ENCODE assay signal across 13 mouse cellular contexts in genomic region chr15:56865035-56865804, GRCm38 (mm10).
DNase-seq lines count a peak whose midpoint lies in the region; ATAC-seq lines count a peak whose summit lies in the region.
"Had no signal": no experiment of that assay in that cellular context is flagged by ENCODE, and none has a peak within 500 bp of the region (broad histone marks: within the 10 kb centered on the region; RNA-seq: fewer than 3 reads in every experiment).

No protein-coding gene starts in this region.

- H3K4me1 ChIP-seq in embryonic facial prominence, embryonic 11.5 days (ENCODE audit: control insufficient read depth, insufficient read depth, low read length): no peaks in the 10 kb centered on the region
- H3K4me1 ChIP-seq in hindbrain, embryonic 11.5 days (replicated peaks; ENCODE audit: control insufficient read depth, insufficient read depth, low read length): peaks cover 2% of the 10 kb centered on the region; the same call in 1 of the 2 replicates
- H3K4me1 ChIP-seq in midbrain, embryonic 15.5 days: peaks cover 14% of the 10 kb centered on the region
- H3K4me1 ChIP-seq: liver, embryonic 15.5 days had no signal

- H3K9ac ChIP-seq in embryonic facial prominence, embryonic 11.5 days (replicated peaks; ENCODE audit: low read length): no peak overlapping the region
- no peak overlapping the region for H3K9ac ChIP-seq in hindbrain, embryonic 11.5 days (ENCODE audit: low read depth, low read length)
- H3K9ac ChIP-seq in midbrain, embryonic 15.5 days: no peak overlapping the region
- H3K9ac ChIP-seq: liver, embryonic 15.5 days had no signal

- no peak overlapping the region for H3K4me2 ChIP-seq in embryonic facial prominence, embryonic 11.5 days (ENCODE audit: low read depth, low read length)
- H3K4me2 ChIP-seq in hindbrain, embryonic 11.5 days (replicated peaks; ENCODE audit: low read depth, low read length): no peak overlapping the region
- H3K4me2 ChIP-seq in midbrain, embryonic 15.5 days: no peak overlapping the region
- H3K4me2 ChIP-seq: heart, embryonic 11.5 days; liver, embryonic 15.5 days had no signal

- peak; percentile 71 for DNase-seq in embryo, embryonic 10.5 days (ENCODE audit: low spot score)
- DNase-seq in embryonic facial prominence, embryonic 11.5 days (ENCODE audit: low spot score): peak; percentile 60
- DNase-seq in hindbrain, embryonic 11.5 days (ENCODE audit: low spot score): peak; percentile 33
- DNase-seq in adrenal gland, adult 2 months: no peak
- DNase-seq in cerebellum, postnatal 10 days: no peak
- DNase-seq in left cerebral cortex, adult 18-20 months (ENCODE audit: low spot score in 2 of 2): no peak
- DNase-seq: adrenal gland, postnatal 25 days; cerebellum, adult 18-20 months; left cerebral cortex, postnatal 4 days had no signal

- 18% methylated on average over 4 of the region's 4 CpGs for WGBS in embryonic facial prominence, embryonic 11.5 days
- WGBS in hindbrain, embryonic 11.5 days: 9% methylated on average over 4 of the region's 4 CpGs
- WGBS in midbrain, embryonic 15.5 days: 8% methylated on average over 4 of the region's 4 CpGs

- H3K4me3 ChIP-seq in embryonic facial prominence, embryonic 11.5 days (ENCODE audit: low read depth, low read length): no peak overlapping the region
- no peak overlapping the region for H3K4me3 ChIP-seq in hindbrain, embryonic 11.5 days (ENCODE audit: low read depth, low read length)
- no peak overlapping the region for H3K4me3 ChIP-seq in midbrain, embryonic 15.5 days
- H3K4me3 ChIP-seq: liver, embryonic 15.5 days had no signal

- no peaks in the 10 kb centered on the region for H3K9me3 ChIP-seq in embryonic facial prominence, embryonic 11.5 days (replicated peaks; ENCODE audit: control insufficient read depth, low read length)
- no peaks in the 10 kb centered on the region for H3K9me3 ChIP-seq in hindbrain, embryonic 11.5 days (ENCODE audit: control insufficient read depth, low read length)
- no peaks in the 10 kb centered on the region for H3K9me3 ChIP-seq in midbrain, embryonic 15.5 days
- H3K9me3 ChIP-seq: liver, embryonic 15.5 days had no signal

- no peaks in the 10 kb centered on the region for H3K36me3 ChIP-seq in embryonic facial prominence, embryonic 11.5 days (replicated peaks; ENCODE audit: control insufficient read depth, insufficient read depth, low read depth, low read length)
- no peaks in the 10 kb centered on the region for H3K36me3 ChIP-seq in hindbrain, embryonic 11.5 days (ENCODE audit: control insufficient read depth, insufficient read depth, low read length)
- no peaks in the 10 kb centered on the region for H3K36me3 ChIP-seq in midbrain, embryonic 15.5 days (replicated peaks)
- H3K36me3 ChIP-seq: liver, embryonic 15.5 days had no signal

- H3K27me3 ChIP-seq in embryonic facial prominence, embryonic 11.5 days (ENCODE audit: control insufficient read depth, insufficient read depth, low read length): no peaks in the 10 kb centered on the region
- H3K27me3 ChIP-seq in hindbrain, embryonic 11.5 days (ENCODE audit: control insufficient read depth, insufficient read depth, low read length): no peaks in the 10 kb centered on the region
- H3K27me3 ChIP-seq in midbrain, embryonic 15.5 days (replicated peaks): no peaks in the 10 kb centered on the region
- H3K27me3 ChIP-seq: liver, embryonic 15.5 days had no signal

- no peak overlapping the region for H3K27ac ChIP-seq in embryonic facial prominence, embryonic 11.5 days (replicated peaks; ENCODE audit: low read depth, low read length)
- H3K27ac ChIP-seq in hindbrain, embryonic 11.5 days (ENCODE audit: low read depth, low read length): no peak overlapping the region
- 0 out of 2 replicates have a peak overlapping the region, but pooled peaks have one; percentile 9 for H3K27ac ChIP-seq in midbrain, embryonic 15.5 days
- H3K27ac ChIP-seq: liver, embryonic 15.5 days had no signal

- ATAC-seq in embryonic facial prominence, embryonic 11.5 days (replicated peaks; ENCODE audit: insufficient number of reproducible peaks, low FRiP score, low TSS enrichment, low read depth): 0 out of 2 replicates have a peak, but pooled peaks have one; percentile 67
- ATAC-seq in hindbrain, embryonic 11.5 days (ENCODE audit: low FRiP score): peak; percentile 40
- ATAC-seq in midbrain, embryonic 15.5 days (replicated peaks): peak; percentile 66
- ATAC-seq: inflammation-experienced regulatory T-cells, adult 6 months had no signal

Comparison
In these comparisons a context has a peak if more than half of its experiments do, and no peak if none do; other contexts are left out.
1. DNase-seq: peak in embryo, embryonic 10.5 days (single experiment), embryonic facial prominence, embryonic 11.5 days (single experiment) and hindbrain, embryonic 11.5 days (single experiment); none in adrenal gland, adult 2 months (single experiment), cerebellum, postnatal 10 days (0 of 2) and left cerebral cortex, adult 18-20 months (0 of 2).
2. Peak in every context shown above with its lines, with median percentiles within 50 percentile points of each other: ATAC-seq.